Mouse (Mus musculus) retina, embryonic 14.5 days (tissue): ENCODE results near the gene Shank2.

Experiments used
- DNase-seq: peaks from one replicate; pipeline ENCODE4 v3.0.0-alpha.2; 2015; ENCODE audit warnings: low spot score

Shank2 gene

GRCm38 (mm10) chr7:144229421-144229820 lies 227.7 kb downstream of the Shank2 start:
- DNase-seq = no peak

- no peak for DNase-seq
These were observed 230.5 kb downstream of the Shank2 start for GRCm38 (mm10) chr7:144232132-144232706.

DNA sequence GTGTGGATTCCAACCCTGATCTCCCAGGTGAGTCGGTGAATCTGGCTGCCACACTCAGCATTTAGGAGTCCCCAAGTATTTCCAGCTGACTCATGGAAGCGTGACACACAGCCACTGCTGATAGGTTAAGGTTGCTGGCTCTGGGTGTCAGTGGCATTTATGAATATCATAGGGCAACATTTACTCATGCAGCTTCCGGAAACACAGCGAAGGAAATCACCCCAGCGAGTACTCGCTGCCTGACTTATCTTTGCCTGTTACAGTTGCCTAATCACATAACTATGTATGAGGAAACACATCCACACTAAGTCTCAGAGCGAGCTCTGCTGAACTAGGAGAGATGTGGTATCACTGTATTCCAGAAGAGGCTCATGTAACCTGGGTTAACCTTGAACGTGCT lies 231.8 kb downstream of the Shank2 start:
- DNase-seq = no peak

GRCm38 (mm10) chr7:144234783-144235182 lies 233.1 kb downstream of the Shank2 start:
- peak; percentile 47 for DNase-seq

DNA sequence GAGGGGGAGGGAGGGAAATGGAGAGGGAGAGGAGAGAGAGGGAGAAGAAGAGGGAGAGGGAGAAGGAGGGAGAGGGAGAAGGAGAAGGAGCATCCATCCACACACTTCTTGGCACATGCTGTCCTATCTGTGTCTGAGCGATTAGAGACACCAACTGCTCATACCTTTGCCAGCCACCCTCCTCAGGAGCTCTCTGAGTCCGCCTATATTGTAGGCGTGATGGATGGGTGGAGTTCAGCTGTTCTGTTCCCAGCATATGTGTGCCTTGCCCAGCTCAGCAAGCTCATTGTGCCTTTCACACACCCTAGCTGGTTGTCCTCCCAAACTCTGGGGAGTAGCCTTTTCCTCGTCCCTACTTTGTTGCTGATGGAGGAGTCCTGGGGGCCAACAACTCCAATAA lies 233.8 kb downstream of the Shank2 start:
- DNase-seq = no peak

DNA sequence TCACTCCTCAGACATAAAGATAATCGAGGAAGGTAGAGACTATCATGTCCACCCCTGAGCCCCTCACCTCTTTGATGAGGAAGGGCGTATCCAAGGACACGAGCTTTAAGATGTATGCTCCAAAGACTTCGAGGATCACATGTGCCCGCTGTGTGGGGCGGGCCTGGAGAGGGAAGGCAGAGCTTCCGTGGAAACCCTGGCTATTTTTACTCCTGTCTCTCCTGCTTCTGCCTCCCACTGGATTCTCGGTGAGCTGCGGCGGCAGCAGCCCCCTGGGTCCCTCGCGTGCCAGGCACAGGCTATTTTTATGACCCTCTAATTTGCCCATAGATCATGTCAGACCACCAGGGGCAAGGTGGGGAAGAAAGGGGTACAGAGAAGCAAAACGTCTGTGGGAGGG lies 235.1 kb downstream of the Shank2 start:
- no peak for DNase-seq

DNA sequence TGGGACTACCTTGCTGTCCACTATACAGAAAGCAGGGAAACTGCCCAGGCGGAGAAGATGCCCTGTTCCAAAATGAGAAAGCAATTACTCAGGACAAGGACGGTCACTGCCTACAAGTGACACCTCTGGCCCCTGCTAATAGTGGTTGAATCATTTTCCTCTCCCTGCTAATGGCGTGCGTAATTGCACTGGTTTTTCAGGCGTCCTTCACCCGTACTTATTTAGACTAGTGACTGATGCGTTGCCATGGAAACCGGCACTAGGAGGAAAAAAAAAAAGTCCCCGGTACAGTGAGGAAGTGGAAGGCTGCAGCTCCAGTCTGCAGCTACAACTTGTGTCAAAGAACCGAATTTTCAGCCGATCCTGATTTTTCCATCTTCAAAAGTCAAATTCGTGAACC lies 236.7 kb downstream of the Shank2 start:
- peak; percentile 76 for DNase-seq

DNA sequence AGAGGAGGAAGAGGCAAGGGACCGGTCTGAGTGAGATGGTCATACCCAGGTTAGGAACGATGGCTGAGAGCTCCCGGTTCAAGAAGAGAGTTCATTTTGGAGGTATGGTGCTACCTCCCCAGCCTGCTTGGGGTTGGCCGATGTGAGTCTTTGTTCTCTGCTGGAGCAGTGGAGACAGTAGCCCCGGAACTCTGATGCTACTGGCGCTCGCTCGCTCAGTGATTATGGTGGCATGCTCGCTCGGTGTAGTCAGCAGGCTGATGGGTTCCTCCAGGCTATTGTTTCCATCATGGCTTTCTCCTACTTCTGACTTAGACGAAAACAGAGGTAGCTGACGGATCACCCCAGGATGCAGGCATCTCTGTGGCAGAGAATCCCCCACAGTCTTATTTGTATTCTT lies 237.3 kb downstream of the Shank2 start:
- DNase-seq = no peak

GRCm38 (mm10) chr7:144239571-144240370 lies 238.0 kb downstream of the Shank2 start:
- DNase-seq = no peak

- no peak for DNase-seq
These were observed 239.1 kb downstream of the Shank2 start for GRCm38 (mm10) chr7:144240736-144241343.

DNA sequence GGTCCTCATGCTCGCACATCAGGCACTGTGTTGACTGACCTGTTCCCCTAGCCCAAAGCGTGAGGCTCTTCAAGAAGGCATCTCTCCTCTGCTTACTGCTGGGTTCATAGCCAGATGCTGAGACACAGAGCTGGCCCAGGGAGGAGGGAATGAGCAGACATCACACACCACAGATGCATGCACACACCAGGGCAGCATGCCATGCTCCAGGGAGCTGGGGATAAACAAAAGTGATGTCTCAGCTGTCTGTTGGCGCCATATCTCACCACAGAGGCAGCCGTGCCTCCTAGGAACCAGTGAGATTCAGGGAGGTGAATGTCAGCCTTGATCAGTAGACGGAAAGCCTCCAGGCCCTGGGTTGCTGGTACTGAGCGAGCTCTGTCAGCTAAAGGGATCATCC lies 242.5 kb downstream of the Shank2 start:
- no peak for DNase-seq

- DNase-seq = no peak
These were observed 244.5 kb downstream of the Shank2 start for GRCm38 (mm10) chr7:144246271-144246670.

DNA sequence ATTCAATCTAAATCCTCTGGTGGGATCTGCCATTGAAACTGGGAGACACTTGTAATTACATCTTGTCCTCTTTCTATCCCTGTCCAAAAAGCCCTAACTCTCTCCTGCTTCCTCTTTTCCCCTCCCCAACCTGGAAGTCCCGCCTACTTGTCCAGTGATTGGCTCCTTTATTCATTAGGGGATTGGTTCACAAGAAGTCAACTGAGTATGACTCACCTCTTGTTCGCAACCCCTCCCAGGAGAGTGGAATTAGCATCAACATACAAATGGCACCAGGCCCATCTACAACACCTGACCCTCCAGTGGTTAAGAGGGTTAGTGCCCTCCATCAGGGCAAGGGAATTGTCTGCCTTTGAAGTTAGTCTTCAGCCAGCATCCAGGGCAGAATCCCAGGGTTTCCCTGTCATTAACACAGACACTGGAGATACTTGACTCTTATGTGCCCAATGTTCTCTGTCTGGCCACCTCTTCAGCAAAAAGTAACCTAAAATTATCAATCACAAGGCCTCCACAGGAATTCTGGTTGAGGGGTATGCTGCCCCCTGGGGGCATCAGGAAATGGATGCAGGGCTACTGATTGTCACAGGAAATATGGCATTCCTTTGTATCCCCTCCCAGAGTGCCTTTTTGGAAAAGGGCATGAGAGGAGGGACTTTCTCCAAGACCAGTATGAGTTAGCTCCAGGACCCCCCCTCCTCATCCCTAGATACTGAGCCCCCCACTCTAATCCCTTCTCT lies 247.1 kb downstream of the Shank2 start:
- no peak for DNase-seq

DNA sequence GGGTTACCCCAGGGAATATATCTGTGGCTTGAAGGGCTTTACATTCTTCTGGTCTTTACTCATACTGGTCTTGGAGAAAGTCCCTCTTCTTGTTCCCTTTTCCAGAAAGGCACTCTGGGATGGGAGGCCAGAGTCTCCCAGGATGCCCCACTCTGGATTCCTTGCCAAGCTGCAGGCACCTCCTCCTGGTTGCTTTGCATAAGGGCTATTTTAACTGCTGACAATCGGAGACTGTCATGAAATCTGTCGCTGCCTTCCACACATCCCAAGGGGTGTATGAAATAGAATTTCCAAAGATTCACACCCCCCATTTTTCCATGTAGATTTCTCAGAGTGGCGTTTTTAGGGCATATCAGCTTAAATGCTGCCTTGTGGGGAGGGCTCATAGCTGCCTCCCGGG lies 249.1 kb downstream of the Shank2 start:
- no peak for DNase-seq

DNA sequence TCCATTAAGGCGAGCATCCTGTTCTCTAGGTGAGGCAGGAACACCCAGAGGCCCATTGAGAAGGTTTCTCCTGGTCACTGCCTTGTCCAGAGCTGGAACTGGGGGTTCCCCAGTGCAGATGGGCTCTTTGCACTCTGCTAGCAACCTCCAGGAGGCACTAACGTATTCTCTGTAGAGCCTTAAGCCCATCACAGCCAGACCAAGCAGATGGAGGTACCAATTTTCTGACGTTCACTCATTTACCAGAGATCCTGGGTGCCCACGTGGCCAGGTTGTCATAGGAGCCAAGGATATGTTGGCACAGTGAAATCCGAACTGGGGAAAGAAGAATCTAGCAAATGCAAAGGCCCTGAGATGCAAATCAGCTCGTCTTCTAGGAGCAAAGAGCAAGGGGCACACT lies 249.5 kb downstream of the Shank2 start:
- no peak for DNase-seq

GRCm38 (mm10) chr7:144254674-144255246 lies 253.0 kb downstream of the Shank2 start:
- DNase-seq = no peak

DNA sequence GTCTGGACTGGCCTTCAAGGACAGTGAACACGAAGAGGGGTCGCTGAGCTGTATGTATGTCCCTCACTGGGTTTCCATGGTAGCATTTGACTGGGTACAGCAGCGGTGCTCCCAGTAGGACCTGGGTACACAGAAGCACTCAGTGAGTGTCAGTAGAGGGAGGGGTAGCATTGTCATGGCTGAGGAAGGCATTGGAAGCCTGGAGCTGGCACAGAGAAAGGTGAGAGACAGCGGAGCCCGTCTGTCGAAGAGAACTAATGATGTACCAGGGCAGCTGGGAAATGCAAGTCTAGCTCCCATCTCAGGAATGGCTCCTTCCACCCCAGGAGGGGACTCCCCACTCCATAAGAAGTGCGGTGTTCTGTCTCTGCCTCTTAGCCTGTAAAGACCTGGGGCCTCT lies 256.1 kb downstream of the Shank2 start:
- no peak for DNase-seq

DNA sequence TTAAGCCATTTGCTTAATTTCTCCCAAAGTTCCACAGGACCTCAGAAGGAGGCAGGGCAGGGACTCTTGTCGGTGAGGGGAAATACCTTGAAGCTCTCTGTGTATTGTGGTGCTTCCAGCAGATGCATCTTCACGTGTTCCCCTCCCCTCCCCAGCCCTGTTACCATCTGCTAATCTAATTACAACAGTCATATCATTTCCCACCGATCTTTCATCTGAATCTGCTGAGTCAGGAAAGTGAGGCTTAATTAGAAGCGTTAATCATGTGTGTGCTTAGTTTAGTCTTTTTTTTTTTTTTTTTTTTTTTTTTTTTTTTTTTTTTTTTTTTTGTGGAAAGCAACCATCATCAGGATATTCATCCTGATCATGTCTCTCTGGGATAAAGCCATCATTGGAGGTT lies 256.6 kb downstream of the Shank2 start:
- no peak for DNase-seq

- peak; percentile 64 for DNase-seq
These were observed 260.9 kb downstream of the Shank2 start for GRCm38 (mm10) chr7:144262666-144263065.

GRCm38 (mm10) chr7:144266745-144267144 lies 265.0 kb downstream of the Shank2 start:
- no peak for DNase-seq

GRCm38 (mm10) chr7:144268329-144268728 lies 266.6 kb downstream of the Shank2 start:
- no peak for DNase-seq

DNA sequence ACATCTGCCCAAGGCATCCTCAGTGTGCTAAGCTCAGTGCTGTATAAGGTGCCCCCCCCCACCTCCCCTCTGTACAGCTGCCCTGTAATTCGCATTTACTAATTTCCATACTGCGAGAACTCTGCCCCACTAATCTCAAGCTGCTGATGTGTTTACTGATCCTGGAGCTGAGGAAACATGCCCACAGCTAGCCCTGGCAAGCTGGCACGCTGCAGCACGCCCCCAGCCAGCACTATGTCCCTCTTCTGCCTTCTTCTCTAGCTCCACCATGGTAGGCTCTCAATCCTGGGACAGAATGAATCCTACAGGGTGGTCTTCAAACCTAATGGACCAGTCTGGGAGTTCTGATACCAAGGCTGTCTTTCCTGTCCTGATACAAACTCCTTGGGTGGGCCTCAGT lies 267.1 kb downstream of the Shank2 start:
- no peak for DNase-seq
